Mouse (Mus musculus) left cerebral cortex, postnatal 14 days (tissue): Measurements from ENCODE around the gene 1700067K01Rik. TPM values are rescaled to one million over a fixed set of nuclear protein-coding genes. Genes with fewer than 3 reads are reported as not detected.

Experiments
- DNase-seq, 2 experiments: peaks; one replicate each; pipeline ENCODE4 v3.0.0; 2021 to 2022; ENCODE audit warnings: low spot score in 2 of 2, mixed read lengths in 1 of 2
- intact Hi-C: fragments of 180-260 bp; cut with DNase I; formaldehyde crosslinking; loops from one replicate; pipeline ENCODE4 v1.15.1; 2025
- total RNA-seq, 2 experiments: library from RNA; stranded (reverse); gene quantifications; 2 replicates each; pipeline ENCODE4 v1.2.3; 2021

The 1700067K01Rik gene
- total RNA-seq, 2 experiments from 2014 or later: 0.40 to 0.57 TPM

DNA sequence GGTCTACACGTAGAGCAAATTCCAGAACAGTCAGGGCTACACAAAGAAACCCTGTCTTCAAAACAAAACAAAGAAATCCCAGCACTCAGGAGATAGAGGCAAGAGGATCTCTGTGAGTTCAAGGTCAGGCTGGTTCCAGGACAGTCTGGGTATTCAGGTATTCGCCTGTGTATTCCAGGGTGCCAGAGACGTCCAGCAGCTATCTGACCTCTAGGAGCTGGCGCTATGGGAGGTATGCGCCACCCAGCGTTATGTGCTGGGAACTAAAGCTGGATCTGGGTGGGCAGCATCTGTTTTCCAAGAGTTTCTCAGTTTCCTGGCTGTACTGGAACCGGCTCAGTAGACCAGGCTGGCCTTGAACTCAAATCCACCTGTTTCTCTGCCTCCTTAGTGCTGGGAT lies 7.1 kb downstream of the 1700067K01Rik start:
- intact Hi-C loops: no loop called here
- DNase-seq: no peak

DNA sequence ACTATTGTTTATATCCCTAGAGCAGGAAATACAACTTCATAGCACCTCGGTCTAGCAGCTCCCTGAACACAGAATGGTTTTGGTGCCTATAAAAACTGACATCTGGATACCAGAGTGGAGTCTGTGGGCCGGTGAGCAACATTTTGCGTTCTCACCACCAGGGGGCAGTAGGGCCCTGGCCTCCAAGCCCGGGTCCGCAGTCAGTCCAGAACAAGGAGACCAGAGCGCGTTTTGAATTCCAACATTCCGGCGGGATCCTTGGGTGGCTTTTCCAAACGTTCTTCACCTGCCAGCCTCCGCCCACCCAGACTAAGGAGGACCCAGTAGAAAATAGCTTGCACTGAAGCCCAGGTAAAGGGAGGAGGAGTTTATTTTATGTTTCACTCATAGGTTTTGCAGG lies 8.6 kb downstream of the 1700067K01Rik start:
- intact Hi-C loops: loop anchor here (1.0 to 10.0 kb wide), 3 partner anchors 30 to 755 kb away; no protein-coding TSS in a partner anchor
- peak; percentile 85 to 90 for DNase-seq

DNA sequence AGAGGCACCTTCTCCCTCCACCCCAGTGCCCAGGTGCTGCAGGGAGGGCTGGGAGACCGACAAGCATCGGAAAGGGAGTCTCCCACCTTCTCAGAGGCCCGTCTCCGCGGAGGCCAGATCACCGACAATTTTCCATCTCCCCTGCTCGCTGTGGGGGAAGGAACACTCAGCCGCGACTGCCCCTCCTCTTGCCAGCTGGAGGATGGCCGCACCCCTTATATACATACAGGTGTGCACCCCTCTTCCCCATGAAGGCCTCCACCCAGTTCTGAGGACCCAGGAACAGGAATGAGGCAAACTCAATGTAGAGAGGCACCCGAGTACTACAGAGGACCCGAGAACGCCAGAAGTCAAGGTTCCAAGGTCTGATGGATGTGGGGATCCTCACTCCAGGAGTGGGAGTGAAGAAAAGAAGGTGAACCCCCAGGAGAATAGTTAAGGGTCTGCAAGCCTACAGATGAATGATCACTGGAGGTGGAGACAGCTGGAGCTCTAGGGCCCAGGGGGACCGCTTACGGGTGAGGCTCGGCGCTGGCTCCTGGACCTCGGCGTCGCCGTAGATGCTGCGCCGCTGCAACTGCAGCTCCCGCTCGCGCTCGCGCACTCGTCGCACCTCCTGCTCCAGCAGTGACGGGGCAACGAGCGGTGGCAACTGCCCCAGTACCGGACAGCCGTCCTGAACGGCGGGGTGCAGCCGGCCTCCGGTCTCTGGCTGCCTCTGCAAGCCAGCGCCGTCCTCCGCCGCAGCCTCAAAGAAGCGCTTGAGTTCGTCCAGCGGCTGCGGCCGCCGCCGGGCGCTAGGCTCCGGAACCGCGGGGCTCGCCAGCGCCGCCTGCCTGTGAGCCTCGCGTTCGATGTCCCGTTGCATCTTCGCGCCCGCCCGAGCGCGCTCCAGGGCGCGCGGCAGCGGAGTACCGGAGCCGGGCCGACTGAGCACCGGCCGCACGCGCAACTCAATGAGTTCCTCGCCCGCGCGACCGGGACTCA lies 9.6 kb downstream of the 1700067K01Rik start:
- DNase-seq: peak in 1 of 2 experiments; percentile 73
- intact Hi-C loops: loop anchor here (10.0 kb wide), 2 partner anchors 274 to 754 kb away; no protein-coding TSS in a partner anchor

DNA sequence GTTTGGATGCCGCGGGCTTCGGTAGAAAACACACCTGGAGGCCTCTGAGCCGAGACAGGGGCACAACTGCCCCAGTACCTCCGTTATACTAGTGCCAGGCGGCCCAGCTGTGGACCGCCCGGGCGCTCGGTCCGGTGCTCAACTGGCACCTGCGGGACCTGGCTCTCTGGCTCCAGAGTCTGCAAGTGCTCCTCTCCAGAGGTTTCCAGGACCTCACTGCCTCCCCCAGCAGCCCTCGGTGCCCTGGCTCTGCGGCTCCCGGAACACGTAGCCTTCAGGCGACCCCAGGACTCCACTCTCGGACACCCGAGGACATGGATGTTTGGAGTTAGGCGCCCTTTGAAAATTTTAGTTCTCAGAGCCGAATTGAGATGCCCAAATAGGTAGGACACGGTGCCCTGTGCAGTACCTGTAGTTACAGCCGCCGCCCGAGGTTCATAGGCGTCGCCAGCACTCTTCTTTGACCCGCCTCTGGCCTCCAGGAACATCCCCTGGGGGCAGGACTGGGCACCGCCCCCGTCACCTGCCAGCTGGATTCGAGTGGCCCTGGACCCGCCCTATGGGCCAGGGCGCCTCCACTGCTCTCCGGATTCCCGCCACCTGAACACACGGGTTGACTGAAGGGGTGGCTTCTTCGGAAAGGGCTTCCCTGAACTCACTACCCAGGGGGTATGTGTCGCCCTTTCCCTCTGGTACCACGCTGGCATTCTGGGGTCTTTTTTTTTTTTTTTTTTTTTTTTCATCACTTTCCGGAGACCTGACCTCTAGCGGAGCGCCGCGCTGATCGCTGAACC lies 10.6 kb downstream of the 1700067K01Rik start, which contains the start of gene 2210011C24Rik:
2210011C24Rik (minus strand) TSS at position 467 of the 794 bp plus-strand sequence.
- intact Hi-C loops: loop anchor here (10.0 kb wide), 2 partner anchors 273 to 753 kb away; no protein-coding TSS in a partner anchor
- no peak for DNase-seq

DNA sequence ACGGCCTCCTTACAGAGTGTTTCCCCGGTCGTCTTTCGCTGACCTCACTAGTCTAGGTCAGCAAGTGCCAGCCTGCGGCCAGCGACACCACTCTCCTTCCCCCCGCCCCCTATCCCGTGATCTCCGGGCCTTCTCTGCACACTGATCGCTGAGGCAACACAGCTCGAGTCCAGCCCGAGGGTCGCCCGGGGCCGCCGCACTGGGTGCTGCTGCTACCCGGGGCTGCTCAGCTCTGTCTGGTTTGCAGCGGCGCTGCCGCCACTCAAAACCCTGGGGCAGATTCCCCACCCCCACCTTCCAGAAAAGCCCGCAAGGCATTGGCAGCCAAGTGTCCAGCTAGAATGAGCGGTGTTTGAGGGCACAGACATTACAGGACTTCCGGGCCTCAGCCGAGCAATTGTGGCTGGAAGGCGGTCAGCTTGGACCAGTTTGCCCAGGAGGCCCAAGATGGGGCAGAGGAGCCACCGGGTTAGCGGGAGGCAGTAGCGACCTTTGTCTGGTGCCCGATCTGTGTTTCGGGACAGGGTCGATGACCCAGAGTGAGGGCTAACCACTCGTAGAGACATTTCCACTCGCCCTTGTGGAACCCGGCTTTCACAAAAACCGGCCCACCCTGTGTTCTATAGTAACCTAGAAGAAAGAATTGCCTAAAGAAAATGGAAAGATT lies 11.3 kb downstream of the 1700067K01Rik start:
- intact Hi-C loops: loop anchor here (10.0 kb wide), 2 partner anchors 272 to 752 kb away; no protein-coding TSS in a partner anchor
- no peak for DNase-seq

DNA sequence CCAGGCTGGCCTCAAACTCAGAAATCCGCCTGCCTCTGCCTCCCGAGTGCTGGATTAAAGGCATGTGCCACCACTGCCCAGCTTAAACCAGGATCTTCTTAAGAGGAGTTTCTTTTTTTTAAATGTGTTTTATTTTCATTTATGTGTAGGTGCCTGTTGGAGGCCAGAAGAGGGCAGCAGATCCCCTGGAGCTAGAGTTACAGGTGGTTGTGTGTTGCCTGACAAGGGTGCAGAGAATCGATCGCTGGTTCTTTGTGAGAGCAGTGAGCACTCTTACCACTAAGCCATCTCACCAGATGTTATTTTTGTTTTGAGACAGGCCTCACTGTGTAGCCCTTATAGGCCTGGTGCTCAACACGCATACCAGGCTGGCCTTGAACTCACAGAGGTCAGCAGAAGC lies 14.5 kb downstream of the 1700067K01Rik start:
- intact Hi-C loops: loop anchor here (10.0 kb wide), 2 partner anchors 269 to 749 kb away; no protein-coding TSS in a partner anchor

DNA sequence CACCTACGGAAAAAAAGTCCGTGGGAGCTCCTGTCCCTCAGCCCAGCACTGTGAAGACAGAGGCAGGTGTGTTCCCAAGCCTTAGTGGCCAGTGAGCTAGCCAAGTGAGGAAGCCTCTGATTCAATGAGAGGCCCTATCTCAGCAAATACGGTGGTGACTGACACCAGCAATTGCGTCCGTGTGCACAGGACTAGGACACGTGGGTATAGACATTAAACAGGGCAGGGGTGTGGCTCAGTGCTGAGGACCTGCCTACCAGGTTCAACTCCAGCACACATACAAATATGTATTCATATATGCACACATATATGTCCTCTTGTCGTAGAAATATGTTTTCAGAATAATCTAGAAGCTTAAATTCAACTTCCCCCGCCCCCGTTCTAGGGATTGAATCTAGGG lies 18.4 kb downstream of the 1700067K01Rik start:
- intact Hi-C loops: loop anchor here (10.0 kb wide), 2 partner anchors 265 to 745 kb away; no protein-coding TSS in a partner anchor
- DNase-seq: no peak

More for the DNA sequence above, 14.5 kb downstream of the 1700067K01Rik start:
- DNase-seq: no peak

DNA sequence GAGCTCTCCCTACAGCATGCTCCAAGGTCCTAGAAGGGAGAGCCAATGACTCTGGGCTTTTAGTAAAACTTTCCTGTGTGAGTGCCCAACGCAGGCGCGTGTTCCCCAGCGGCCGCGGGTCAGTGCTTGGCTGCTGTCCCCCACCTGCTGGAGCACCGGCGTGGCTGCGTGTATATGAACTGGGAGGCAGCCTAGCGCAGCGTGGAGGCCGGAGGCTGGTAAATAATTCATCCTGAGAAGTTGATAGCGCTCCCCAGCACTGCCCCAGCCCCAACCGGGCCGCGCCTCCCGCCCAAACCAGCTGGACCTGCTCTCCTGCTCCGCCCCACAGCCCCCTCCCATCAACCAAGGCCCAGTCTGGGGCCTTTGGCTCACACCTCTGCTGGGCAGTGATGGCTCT lies 19.8 kb downstream of the 1700067K01Rik start, which contains the start of gene Palm3:
Palm3 (plus strand) TSS at position 376 of the 400 bp plus-strand sequence.
- intact Hi-C loops: no loop called here
- no peak for DNase-seq

DNA sequence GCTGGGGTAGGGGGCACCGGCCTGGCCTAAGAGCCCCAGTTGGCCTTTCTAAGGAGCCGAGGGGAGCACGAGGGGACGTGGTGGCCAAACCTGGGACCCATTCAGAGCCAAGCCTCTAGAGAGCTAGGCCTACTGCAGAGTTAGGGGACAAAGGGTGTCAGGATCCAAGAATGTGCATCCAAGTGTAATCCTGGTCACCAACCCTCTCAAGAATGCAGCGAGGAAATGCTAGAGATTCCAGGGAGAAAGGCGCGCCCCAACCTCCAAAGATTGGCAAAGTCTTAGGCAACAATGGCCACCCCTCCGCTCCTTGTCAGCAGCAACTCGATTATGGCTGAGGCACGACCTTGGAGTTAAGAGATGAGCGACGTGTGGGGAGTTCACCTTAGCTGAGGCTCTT lies 20.3 kb downstream of the 1700067K01Rik start:
- intact Hi-C loops: no loop called here

DNA sequence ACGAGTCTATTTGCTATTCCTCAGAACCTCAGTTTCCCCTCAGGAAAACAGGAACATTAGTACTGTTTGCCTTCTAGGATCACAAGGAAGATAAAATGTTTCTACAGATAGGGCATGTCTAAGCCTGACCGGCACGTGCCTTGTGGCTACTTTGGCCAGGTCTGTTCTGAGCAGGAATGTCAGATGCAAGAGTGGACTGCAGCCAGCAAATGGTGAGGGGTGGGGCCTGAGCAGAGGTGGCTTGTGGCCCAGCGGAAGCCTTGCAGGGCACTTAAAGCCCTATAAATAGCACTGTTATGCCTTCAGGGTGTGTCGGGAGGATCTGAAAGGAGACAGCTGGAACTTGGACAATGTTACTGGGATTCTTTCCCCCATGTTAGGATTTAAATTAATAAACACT lies 21.8 kb downstream of the 1700067K01Rik start:
- DNase-seq: no peak
- intact Hi-C loops: no loop called here

More for the DNA sequence above, 20.3 kb downstream of the 1700067K01Rik start:
- no peak for DNase-seq

DNA sequence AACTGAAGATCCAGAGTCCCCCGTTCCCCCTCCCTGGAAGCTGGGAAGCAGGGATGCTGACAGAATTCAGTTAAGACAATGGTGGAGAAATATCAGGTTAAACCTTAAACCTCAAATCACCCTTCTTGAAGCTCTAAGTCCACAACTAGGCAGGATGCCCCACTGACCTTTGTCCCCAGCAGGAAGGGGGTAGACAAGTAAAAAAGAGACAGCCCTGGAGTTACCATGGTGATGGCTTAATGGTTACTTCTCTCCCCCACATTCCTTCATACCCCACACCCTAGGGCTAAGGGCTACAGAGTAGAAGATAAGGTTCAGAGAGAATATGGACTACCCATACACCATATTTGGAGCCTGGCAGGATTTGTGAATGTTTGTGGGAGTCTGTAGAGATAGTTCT lies 22.3 kb downstream of the 1700067K01Rik start:
- DNase-seq: no peak
- intact Hi-C loops: no loop called here

DNA sequence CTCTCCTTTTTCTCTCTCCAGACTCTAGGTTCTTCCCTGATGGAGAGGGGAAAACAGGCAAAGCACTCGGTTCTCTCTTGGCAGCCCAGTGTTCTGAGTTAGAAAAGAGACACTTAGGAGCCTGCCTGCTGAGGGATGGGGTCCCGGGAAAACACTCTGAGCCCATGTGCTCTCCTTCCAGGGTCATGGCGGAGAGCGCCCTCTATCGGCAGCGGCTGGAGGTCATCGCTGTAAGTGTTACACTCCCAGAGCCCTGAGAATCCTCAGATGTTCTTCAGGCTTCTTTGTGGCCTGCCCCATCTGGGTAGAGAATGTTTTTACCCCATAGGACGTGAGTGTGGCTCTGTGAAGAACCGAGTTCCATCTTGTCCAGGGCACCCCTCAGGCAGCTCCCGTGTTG lies 22.9 kb downstream of the 1700067K01Rik start:
- intact Hi-C loops: no loop called here
- DNase-seq: peak in 1 of 2 experiments; percentile 33

DNA sequence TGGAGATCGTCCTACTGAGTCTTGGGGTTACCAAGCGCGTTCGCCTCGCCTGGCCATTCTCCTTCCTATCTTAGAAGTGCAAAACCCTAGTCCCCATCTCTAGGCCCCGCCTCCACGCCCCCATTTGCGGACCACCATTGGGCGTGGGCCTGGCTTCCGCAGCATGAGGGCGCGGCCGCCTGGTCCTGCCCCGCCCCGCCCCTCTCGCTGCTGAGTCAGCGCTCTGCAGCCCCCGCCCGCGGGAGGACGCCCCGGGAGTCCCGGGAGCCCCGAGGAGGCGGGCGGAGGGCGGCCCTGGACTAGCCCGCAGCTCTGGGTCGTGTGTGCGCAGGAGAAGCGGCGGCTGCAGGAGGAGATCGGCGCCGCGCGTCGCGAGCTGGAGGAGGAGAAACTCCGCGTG lies 24.6 kb downstream of the 1700067K01Rik start:
- DNase-seq: no peak
- intact Hi-C loops: no loop called here

DNA sequence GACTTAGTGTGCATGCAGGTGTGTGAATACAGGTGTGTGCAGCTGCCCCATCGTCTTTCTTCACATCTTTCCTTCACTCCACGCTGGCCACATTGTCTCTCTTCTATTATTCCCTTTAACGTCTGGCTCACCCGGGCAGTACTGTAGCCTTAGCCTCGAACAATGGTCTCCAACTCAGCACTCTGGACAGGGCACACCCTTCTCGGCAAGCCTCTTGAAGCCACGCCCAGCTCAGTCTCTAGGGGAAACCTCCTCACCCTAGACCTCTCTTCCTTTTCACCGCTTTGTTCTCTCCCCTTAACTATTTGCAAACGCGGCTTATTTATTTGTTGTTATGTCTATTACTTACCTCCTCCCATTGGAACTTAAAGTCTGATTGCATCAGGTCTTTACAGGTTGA lies 26.1 kb downstream of the 1700067K01Rik start:
- intact Hi-C loops: no loop called here
- DNase-seq: no peak

DNA sequence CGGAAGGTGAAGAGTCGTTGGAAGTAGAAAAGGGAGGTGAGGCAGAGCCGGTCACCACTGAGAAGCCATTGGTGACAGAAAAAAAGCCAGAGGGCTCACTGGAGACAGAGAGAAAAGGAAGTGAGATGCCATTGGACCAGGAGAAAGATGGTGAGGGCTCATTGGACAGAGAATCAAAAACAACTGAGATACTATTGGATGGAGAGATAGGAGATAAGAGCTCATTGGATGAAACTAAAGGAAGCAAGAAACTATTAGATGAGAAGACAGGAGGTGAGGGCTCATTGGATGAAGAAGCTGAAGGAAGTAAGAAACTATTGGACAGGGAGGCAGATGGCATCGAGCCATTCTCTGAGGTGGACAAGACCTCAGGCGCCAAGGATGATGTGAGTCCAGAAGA lies 28.0 kb downstream of the 1700067K01Rik start:
- no peak for DNase-seq
- intact Hi-C loops: no loop called here

DNA sequence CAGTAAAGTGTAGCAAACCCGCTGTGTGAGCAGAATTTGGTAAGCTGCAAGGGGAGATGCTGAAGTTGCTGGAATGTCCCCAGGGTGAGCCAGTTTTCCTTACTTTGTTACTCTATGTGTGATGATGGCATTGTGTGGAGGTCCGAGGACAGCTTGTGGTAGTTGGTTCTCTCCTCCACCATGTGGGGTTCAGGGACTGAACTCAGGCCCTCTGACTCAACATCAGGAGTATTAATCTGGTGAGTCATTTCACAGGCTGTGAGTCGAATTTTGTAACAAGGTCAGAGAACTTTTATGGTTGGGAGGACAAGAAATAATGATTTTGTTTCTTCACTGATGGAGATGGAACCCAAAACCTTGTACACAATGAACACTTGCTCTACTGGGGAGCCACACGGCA lies 31.5 kb downstream of the 1700067K01Rik start:
- intact Hi-C loops: loop anchor here (10.0 kb wide), 1 partner anchor 322 kb away; no protein-coding TSS in a partner anchor
- no peak for DNase-seq

DNA sequence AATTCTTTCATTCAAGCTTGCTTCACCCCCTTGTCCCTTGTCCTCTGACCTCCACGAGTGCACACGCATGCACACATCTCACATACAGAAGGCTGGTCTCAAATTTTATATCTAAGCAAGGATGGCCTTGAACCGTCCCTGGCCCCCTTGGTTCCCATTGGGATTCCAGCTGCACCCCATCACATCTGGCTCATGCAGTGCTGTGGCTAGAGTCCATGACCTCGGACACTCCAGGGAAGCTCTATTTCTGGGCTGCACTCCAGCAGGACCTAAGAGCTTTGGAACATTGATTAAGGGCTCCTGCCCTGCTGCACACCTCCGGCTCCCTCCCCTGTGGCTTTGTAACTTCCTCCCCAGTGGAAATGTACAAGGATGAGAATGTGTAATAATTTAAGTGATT lies 36.7 kb downstream of the 1700067K01Rik start:
- DNase-seq: no peak
- intact Hi-C loops: loop anchor here (10.0 kb wide), 1 partner anchor 317 kb away; no protein-coding TSS in a partner anchor

DNA sequence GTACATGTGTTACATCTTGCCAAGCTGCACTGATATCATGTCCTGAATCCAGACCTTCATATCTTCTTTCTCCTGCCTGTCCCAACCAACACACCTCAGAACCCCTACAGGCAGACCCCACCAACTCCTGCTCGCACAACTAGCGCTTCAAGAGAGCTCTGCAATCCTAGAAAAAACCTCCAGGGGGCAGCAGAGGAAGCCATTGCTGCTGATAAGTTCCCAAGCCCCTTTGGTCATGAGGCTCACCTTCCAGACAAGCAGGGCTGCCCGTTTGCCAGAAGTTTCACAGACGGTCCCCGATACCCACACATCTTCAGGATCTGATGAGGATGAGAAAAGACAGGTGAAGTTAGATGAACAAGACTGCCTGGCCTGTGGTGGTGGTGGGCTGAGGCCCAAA lies 37.7 kb downstream of the 1700067K01Rik start:
- intact Hi-C loops: loop anchor here (10.0 kb wide), 1 partner anchor 316 kb away; no protein-coding TSS in a partner anchor
- DNase-seq: peak; percentile 61 to 83
